Mouse (Mus musculus) intestine, embryonic 15.5 days (tissue): ENCODE measurements around the gene Ilkap. TPM values are rescaled to one million over a fixed set of nuclear protein-coding genes. Genes with fewer than 3 reads are reported as not detected.
A peak's percentile ranks its signal among the peaks of the same experiment; 100 is the strongest.

Source experiments
- ATAC-seq: fragments of 200-750 bp; cut with Nextera tagmentation; 2 replicates; pipeline ENCODE4 v1.8.0; 2017; ENCODE audit warnings: moderate TSS enrichment, moderate library complexity
- H3K27ac ChIP-seq: fragments of 300-500 bp; sonication (generic); 2 replicates; pipeline ENCODE4 v1.5.1; 2015; ENCODE audit warnings: mild to moderate bottlenecking, inconsistent platforms
- H3K27me3 ChIP-seq: fragments of 300-500 bp; sonication (generic); replicated peaks from 2 replicates; pipeline ENCODE4 v1.6.1; 2015; ENCODE audit warnings: inconsistent platforms
- H3K36me3 ChIP-seq: fragments of 300-500 bp; sonication (generic); 2 replicates; pipeline ENCODE4 v1.6.1; 2015; ENCODE audit warnings: inconsistent platforms
- H3K4me1 ChIP-seq: fragments of 300-500 bp; sonication (generic); replicated peaks from 2 replicates; pipeline ENCODE4 v1.6.1; 2015; ENCODE audit warnings: inconsistent platforms
- H3K4me2 ChIP-seq: fragments of 300-500 bp; sonication (generic); replicated peaks from 2 replicates; pipeline ENCODE4 v1.6.1; 2015; ENCODE audit warnings: mild to moderate bottlenecking, inconsistent platforms
- H3K4me3 ChIP-seq: fragments of 300-500 bp; sonication (generic); replicated peaks from 2 replicates; pipeline ENCODE4 v1.5.1; 2015; ENCODE audit warnings: inconsistent platforms
- H3K9ac ChIP-seq: fragments of 300-500 bp; sonication (generic); 2 replicates; pipeline ENCODE4 v1.6.1; 2015; ENCODE audit warnings: inconsistent platforms
- H3K9me3 ChIP-seq: fragments of 300-500 bp; sonication (generic); 2 replicates; pipeline ENCODE4 v1.6.1; 2016; ENCODE audit warnings: inconsistent platforms
- WGBS: fragments of 180-500 bp; shearing (Covaris S2); methylation state at CpG from one replicate; pipeline ENCODE4 v1.1.7; 2015; 5-methylcytosine and 5-hydroxymethylcytosine counted together
- polyA plus RNA-seq: library from polyadenylated mRNA; unstranded; fragments of >200 nt; fragmentation: Nextera tagmentation; extraction: Ambion mirVana; gene quantifications from 2 replicates; pipeline ENCODE4 v1.2.1, GENCODE M21; 2015

Ilkap gene
- 119 and 128 TPM in 2 replicates for polyA plus RNA-seq

DNA sequence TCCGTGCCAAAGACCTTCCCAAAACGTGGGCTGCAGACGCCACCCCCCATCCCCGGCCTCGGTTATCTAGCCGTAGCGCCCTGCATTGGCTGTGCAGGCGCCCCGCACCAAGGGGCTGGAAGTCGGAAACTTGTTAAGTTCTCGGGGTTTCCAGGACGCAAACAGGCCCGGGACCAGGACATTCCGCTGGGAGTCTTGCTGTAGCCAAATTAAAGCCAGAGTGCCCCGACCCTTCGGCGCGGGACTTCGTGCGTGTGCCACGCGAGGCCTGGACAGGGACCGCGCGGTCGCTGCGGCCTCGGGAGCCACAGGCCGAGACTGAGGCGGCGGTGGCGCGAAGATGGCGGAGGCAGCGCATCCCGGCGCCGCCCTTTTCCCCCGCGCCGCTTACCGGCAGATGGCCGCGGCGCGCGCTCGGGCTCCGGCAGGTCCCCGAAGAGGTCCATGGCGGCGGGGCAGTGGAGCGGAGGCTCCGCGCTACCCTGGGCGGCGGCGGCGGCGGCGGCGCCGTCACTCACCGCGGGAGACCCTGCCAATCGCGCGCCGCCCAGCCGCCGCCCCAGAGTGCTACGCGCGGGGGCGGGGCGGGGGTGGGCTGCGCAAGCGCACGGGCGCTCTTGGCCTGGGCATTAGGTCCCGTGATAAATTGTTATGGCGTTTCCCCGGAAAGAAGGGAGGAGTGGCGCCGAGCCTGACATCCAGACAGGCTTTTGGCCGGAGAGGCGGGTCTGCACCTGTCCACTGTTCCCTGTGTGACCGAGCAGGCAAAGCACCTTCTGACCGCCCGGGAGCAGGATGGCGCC is at the start of gene Ilkap:
Gene Ilkap (minus strand): TSS at position 556 of the 803 bp plus-strand sequence.
- H3K4me2 ChIP-seq = peak within 1 kb of the TSS; percentile 82
- no peaks in the 10 kb centered on the region for H3K9me3 ChIP-seq
- H3K27me3 ChIP-seq = no peaks in the 10 kb centered on the region
- H3K9ac ChIP-seq = peak within 1 kb of the TSS; percentile 95
- H3K36me3 ChIP-seq = no peaks in the 10 kb centered on the region; the same call in 1 of the 2 replicates
- under 1% methylated on average over 60 of the region's 91 CpGs for WGBS
- peaks cover 6% of the 10 kb centered on the region for H3K4me1 ChIP-seq
- peak within 1 kb of the TSS; percentile 89 for H3K4me3 ChIP-seq
- ATAC-seq = peak; percentile 99
- peak within 1 kb of the TSS; percentile 86 for H3K27ac ChIP-seq

DNA sequence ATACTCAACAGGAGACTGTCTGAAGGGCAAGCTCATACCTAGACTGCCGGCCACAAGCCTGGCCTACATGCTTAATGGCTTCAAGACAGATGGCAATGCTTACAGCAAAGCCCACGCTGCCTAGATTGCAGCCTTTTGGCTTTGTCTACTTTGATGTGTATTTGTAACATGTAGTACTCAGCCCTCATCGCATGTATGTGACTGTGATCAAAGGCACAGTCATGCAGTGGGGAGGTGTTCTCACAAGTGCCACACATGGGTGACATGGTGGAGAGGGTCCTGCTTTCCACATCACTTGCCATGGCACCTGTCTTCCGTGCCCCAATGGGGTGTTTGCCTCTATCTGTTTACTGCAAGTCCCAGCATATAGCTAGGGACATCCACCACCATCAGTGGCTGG is 47.9 kb upstream of the Ilkap start:
- 91% methylated on average over 4 of the region's 4 CpGs for WGBS
- no peak overlapping the region for H3K9ac ChIP-seq
- peaks cover 25% of the 10 kb centered on the region for H3K36me3 ChIP-seq
- no peak for ATAC-seq
- peaks cover 19% of the 10 kb centered on the region for H3K4me1 ChIP-seq
- H3K9me3 ChIP-seq = no peaks in the 10 kb centered on the region
- no peak overlapping the region for H3K27ac ChIP-seq
- H3K4me2 ChIP-seq = no peak overlapping the region
- H3K4me3 ChIP-seq = no peak overlapping the region
- no peaks in the 10 kb centered on the region for H3K27me3 ChIP-seq

GRCm38 (mm10) chr1:91446060-91446459 is 47.4 kb upstream of the Ilkap start:
- Histone ChIP-seq H3K27ac (no peak overlapping the region), H3K4me2 (no peak overlapping the region), H3K4me3 (no peak overlapping the region), H3K9me3 (no peaks in the 10 kb centered on the region), H3K9ac (no peak overlapping the region), H3K36me3 (peaks cover 25% of the 10 kb centered on the region), H3K27me3 (no peaks in the 10 kb centered on the region), H3K4me1 (peaks cover 14% of the 10 kb centered on the region; the same call in 1 of the 2 replicates)
- WGBS = 67% methylated on average over 8 of the region's 8 CpGs
- peak; percentile 60 for ATAC-seq

GRCm38 (mm10) chr1:91444841-91445830 is 46.5 kb upstream of the Ilkap start:
- H3K27me3 ChIP-seq = no peaks in the 10 kb centered on the region
- H3K4me3 ChIP-seq = no peak overlapping the region
- H3K9me3 ChIP-seq = no peaks in the 10 kb centered on the region
- peaks cover 26% of the 10 kb centered on the region for H3K36me3 ChIP-seq
- no peak for ATAC-seq
- WGBS = 87% methylated on average over 17 of the region's 17 CpGs
- H3K27ac ChIP-seq = no peak overlapping the region
- no peak overlapping the region for H3K9ac ChIP-seq
- peaks cover 14% of the 10 kb centered on the region; the same call in 1 of the 2 replicates for H3K4me1 ChIP-seq
- H3K4me2 ChIP-seq = no peak overlapping the region

DNA sequence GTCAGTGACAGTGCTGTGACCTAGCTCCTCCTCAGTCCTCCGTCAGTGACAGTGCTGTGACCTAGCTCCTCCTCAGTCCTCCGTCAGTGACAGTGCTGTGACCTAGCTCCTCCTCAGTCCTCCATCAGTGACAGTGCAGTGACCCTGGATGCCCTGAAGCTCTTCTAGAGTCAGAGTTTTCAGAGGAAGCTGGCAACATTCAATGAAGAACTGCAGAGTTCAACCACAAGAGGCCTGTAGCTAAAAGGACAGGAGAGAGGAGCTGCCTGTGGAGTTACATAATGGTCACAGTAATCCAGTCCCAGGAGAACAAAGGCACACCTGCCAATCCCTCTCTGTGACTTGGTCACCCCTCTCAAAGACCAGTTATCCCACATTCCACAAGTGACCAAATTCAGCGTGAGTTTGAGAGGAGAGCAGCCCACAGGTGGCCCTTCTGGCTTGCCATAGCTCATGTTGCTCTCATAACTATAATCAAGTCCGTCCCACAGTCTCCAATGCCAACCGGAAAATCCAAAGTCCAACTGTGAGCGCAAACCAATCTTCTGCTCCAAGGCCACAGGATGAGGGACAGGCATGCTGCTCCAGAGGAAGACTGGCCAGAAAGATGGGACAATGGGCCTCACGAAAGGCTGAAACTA is 43.9 kb upstream of the Ilkap start:
- no peaks in the 10 kb centered on the region for H3K27me3 ChIP-seq
- peak; percentile 86 for ATAC-seq
- 78% methylated on average over 7 of the region's 7 CpGs for WGBS
- 0 out of 2 replicates have a peak, but pooled peaks cover 6% of the 10 kb centered on the region for H3K4me1 ChIP-seq
- H3K36me3 ChIP-seq = peaks cover 21% of the 10 kb centered on the region
- H3K27ac ChIP-seq = peak overlapping the region; percentile 62; the same call in 1 of the 2 replicates
- H3K4me2 ChIP-seq = peak overlapping the region; percentile 47
- H3K9me3 ChIP-seq = no peaks in the 10 kb centered on the region
- H3K9ac ChIP-seq = no peak overlapping the region
- H3K4me3 ChIP-seq = no peak overlapping the region; the same call in 1 of the 2 replicates

GRCm38 (mm10) chr1:91441855-91442254 is 43.2 kb upstream of the Ilkap start:
- H3K27ac ChIP-seq = no peak overlapping the region
- H3K36me3 ChIP-seq = peaks cover 18% of the 10 kb centered on the region

GRCm38 (mm10) chr1:91439776-91440175 is 41.2 kb upstream of the Ilkap start:
- Histone ChIP-seq H3K27me3 (no peaks in the 10 kb centered on the region), H3K36me3 (peaks cover 20% of the 10 kb centered on the region), H3K4me3 (no peak overlapping the region), H3K4me1 (peaks cover 18% of the 10 kb centered on the region), H3K9me3 (no peaks in the 10 kb centered on the region), H3K9ac (no peak overlapping the region), H3K27ac (no peak overlapping the region), H3K4me2 (no peak overlapping the region)
- 91% methylated on average over 8 of the region's 8 CpGs for WGBS
- no peak for ATAC-seq

More at GRCm38 (mm10) chr1:91441855-91442254, 43.2 kb upstream of the Ilkap start:
- 89% methylated on average over 3 of the region's 3 CpGs for WGBS
- no peaks in the 10 kb centered on the region for H3K27me3 ChIP-seq
- ATAC-seq = no peak
- H3K4me3 ChIP-seq = no peak overlapping the region
- peaks cover 8% of the 10 kb centered on the region for H3K4me1 ChIP-seq
- H3K9ac ChIP-seq = no peak overlapping the region
- H3K4me2 ChIP-seq = no peak overlapping the region
- no peaks in the 10 kb centered on the region for H3K9me3 ChIP-seq

GRCm38 (mm10) chr1:91437573-91437972 is 39.0 kb upstream of the Ilkap start:
- 85% methylated on average over 7 of the region's 7 CpGs for WGBS
- H3K4me2 ChIP-seq = no peak overlapping the region
- H3K27ac ChIP-seq = no peak overlapping the region
- no peak for ATAC-seq
- no peak overlapping the region for H3K9ac ChIP-seq
- H3K4me1 ChIP-seq = peaks cover 15% of the 10 kb centered on the region
- H3K4me3 ChIP-seq = no peak overlapping the region
- H3K27me3 ChIP-seq = no peaks in the 10 kb centered on the region
- H3K9me3 ChIP-seq = no peaks in the 10 kb centered on the region
- H3K36me3 ChIP-seq = peaks cover 21% of the 10 kb centered on the region

DNA sequence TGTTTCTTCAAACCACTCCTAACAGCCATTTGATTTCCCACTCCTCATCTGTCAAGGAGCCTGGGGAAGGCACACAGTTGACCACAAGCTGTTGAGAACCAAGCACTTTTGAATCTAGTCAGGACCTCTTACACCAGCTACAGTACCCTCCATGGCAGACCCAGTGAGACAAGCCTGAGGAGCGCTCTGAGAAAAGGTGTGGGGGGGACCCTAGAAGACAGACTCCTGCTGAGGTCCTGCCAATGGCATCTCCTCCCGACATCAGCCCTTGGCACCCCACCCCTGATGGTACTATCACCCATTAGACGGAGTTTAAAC is 38.4 kb upstream of the Ilkap start:
- H3K27me3 ChIP-seq = no peaks in the 10 kb centered on the region
- no peak overlapping the region for H3K4me2 ChIP-seq
- H3K4me1 ChIP-seq = peaks cover 15% of the 10 kb centered on the region
- H3K4me3 ChIP-seq = no peak overlapping the region
- peaks cover 21% of the 10 kb centered on the region for H3K36me3 ChIP-seq
- H3K27ac ChIP-seq = 0 out of 2 replicates have a peak overlapping the region, but pooled peaks have one; percentile 73
- no peaks in the 10 kb centered on the region for H3K9me3 ChIP-seq
- 91% methylated on average over 3 of the region's 3 CpGs for WGBS
- no peak overlapping the region for H3K9ac ChIP-seq
- ATAC-seq = no peak

DNA sequence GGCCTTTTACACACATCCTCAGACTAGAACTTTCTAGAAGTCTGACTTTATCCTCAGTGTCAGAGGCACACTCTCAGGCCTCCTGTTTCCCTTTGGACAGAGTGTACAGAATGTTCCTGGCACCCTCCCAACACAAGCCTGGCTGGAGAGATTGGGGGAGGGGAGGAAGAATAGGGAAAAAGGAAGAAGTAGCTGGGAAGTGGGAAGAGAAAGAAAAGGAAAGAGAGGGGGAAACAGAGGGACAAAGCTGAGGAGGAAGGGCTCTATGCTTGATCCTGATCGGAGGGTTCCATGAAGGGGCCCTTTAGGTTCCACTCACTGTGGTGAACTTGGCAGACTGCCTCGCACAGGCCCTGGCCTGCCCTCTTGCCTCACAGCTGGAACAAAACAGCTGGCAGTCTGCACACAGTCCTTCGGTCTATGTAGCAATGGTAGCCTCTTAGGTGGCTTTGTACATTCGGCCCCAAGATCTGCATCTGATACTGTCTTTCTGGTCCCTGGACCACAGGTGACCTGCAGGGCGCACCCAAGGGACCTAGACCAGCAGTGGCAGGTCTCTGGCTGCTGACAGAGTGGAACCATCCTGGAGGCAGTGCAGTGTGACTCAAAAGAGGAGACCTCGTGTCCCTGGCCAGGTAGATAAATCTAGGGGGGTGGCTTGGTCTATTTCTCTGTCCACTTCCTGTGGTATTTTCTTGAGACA is 37.9 kb upstream of the Ilkap start:
- no peaks in the 10 kb centered on the region for H3K9me3 ChIP-seq
- peak overlapping the region; percentile 73 for H3K27ac ChIP-seq
- no peak overlapping the region for H3K4me3 ChIP-seq
- H3K4me2 ChIP-seq = no peak overlapping the region
- no peak overlapping the region for H3K9ac ChIP-seq
- H3K4me1 ChIP-seq = peaks cover 15% of the 10 kb centered on the region
- peaks cover 21% of the 10 kb centered on the region for H3K36me3 ChIP-seq
- 54% methylated on average over 6 of the region's 6 CpGs for WGBS
- ATAC-seq = peak; percentile 79
- no peaks in the 10 kb centered on the region for H3K27me3 ChIP-seq

DNA sequence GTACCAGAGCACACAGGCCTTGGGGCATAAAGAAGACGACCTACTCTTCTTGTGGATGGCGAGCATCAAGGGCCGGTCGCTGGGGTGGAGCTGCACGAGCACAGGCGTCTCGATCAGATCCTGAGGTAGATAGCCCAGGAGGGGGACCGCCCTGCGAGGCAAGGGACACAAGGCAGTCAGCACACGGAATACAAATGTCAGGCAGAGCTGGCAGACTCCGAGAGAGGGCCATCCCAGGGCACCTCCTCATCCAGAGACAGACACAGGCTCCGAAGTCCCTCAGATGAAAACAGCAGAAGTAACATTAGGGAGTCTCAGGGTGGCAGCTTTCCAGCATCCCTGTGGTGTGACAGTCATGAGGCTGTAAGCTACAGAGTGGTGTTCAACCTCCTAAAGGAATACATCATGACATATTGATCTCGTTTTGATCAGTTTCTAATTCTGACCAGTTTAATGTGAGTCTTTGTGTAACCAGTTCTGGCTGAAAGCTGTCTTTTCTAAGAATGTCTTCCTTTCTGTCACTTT is 37.1 kb upstream of the Ilkap start:
- H3K27me3 ChIP-seq = no peaks in the 10 kb centered on the region
- no peak for ATAC-seq
- H3K9me3 ChIP-seq = no peaks in the 10 kb centered on the region
- H3K4me1 ChIP-seq = peaks cover 15% of the 10 kb centered on the region
- H3K27ac ChIP-seq = peak overlapping the region; percentile 73
- H3K36me3 ChIP-seq = peaks cover 21% of the 10 kb centered on the region
- H3K9ac ChIP-seq = no peak overlapping the region
- 91% methylated on average over 13 of the region's 13 CpGs for WGBS
- H3K4me2 ChIP-seq = no peak overlapping the region
- no peak overlapping the region for H3K4me3 ChIP-seq
